Mouse (Mus musculus): ENCODE measurements at regions not wholly inside any gene's neighbourhood (a gene's known extent, or its start where the extent isn't known, plus 50 kb on each side); places are given as distances from the start of the nearest gene placed in this dataset.

DNA sequence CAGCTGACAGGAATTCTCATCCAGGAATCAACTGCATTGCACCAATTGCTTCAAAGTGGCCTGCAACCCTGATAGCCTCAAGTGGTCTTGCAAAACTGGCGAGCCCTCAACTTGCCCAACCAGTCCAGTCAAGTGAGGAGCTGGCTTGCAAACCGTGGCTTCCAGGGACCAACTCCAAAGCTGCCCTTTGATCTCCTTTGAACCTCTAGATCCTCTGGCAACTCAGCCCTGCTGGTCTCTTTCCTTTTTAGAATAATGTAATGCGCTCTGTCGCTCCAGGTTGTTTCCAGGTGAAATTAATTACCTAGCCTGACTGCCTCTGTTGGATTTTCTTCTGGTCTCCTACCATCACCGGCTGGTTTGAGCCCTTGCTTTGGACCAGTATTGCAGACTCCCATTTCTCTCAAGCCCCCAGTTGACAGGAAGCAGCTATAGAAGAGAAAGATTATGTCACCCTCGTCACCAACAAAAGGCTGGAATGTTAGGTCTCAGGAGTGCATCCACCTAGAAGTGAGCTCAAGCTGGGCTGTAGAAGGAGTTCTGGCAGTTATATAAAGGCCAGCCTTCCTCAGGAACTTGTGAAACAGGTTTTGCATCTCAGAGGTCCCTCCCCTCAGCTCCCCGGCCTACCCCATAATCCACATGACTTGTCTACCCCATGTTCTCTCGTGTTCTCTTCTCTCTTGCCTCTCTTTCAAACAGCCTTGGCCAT, 49.8 kb upstream of the Abcd3 start:
- DNase-seq (ENCODE audit: low spot score in 2 of 2), result no peak

All from spleen, postnatal 36 days (tissue).